Mouse (Mus musculus) kidney, adult 2 months (tissue): ENCODE results near the gene Zdhhc14.

Experiments
- CTCF ChIP-seq: fragments of 200-500 bp; conservative IDR thresholded peaks from 2 replicates; pipeline ENCODE4 v1.5.1; 2011; ENCODE audit warnings: low read depth, mild to moderate bottlenecking, control low read depth, low read length, moderate library complexity, mixed read lengths; ENCODE audit not compliant: insufficient read depth, insufficient read length
- POLR2A ChIP-seq: fragments of 200-500 bp; IDR thresholded peaks from one replicate; pipeline ENCODE4 v1.6.1; 2011; ENCODE audit warnings: low read depth, low read length, control low read depth

DNA sequence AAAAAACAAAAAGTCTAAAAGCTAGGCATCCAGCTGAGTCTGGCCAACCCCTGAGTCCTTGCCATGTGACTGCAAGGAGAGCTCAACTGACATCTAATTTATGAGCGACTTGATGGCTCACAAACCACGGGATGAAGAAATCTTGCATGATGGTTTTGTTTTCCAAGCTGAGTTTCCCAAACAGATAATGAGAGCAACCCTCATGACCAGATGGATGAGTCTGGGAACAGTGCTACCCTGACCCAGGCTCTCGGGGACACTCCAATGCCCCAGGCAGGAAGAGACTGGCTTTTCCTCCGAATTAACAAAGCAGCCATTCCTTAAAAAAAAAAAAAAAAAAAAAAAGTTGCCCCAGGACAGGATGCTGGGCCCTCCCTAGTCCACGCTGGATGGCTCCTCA lies 271.9 kb downstream of the Zdhhc14 start:
- no peak for TF ChIP-seq POLR2A
- TF ChIP-seq CTCF: no peak
